Mouse (Mus musculus) lung, embryonic 14.5 days (tissue): ENCODE results near the gene Cox16. TPM values are rescaled to one million over a fixed set of nuclear protein-coding genes. Genes with fewer than 3 reads are reported as not detected.
"Not testable (repeated sequence)": the region's sequence is repeated elsewhere in the genome, so short reads cannot be mapped to it uniquely, and the experiment has no call there.

ENCODE experiments used
- ATAC-seq: fragments of 200-750 bp; cut with Nextera tagmentation; 2 replicates; pipeline ENCODE4 v1.8.0; 2017; ENCODE audit warnings: mild to moderate bottlenecking, moderate TSS enrichment, moderate library complexity; ENCODE audit not compliant: insufficient read depth
- DNase-seq: peaks from one replicate; pipeline ENCODE4 v3.0.0-alpha.2; 2015
- H3K27ac ChIP-seq: fragments of 300-500 bp; sonication (generic); 2 replicates; pipeline ENCODE4 v1.5.1; 2014; ENCODE audit warnings: low read depth, mild to moderate bottlenecking, moderate library complexity
- H3K27me3 ChIP-seq: fragments of 300-500 bp; sonication (generic); 2 replicates; pipeline ENCODE4 v1.6.1; 2014; ENCODE audit warnings: low read length, control low read depth; ENCODE audit not compliant: insufficient read depth
- H3K36me3 ChIP-seq: fragments of 300-500 bp; sonication (generic); 2 replicates; pipeline ENCODE4 v1.6.1; 2014; ENCODE audit warnings: control low read depth; ENCODE audit not compliant: insufficient read depth
- H3K4me1 ChIP-seq: fragments of 300-500 bp; sonication (generic); 2 replicates; pipeline ENCODE4 v1.6.1; 2014; ENCODE audit warnings: antibody characterized with exemption, control low read depth; ENCODE audit not compliant: insufficient read depth
- H3K4me2 ChIP-seq: fragments of 300-500 bp; sonication (generic); 2 replicates; pipeline ENCODE4 v1.6.1; 2014; ENCODE audit warnings: mild to moderate bottlenecking
- H3K4me3 ChIP-seq: fragments of 300-500 bp; sonication (generic); 2 replicates; pipeline ENCODE4 v1.5.1; 2014; ENCODE audit warnings: low read depth, low read length
- H3K9ac ChIP-seq: fragments of 300-500 bp; sonication (generic); 2 replicates; pipeline ENCODE4 v1.6.1; 2014
- H3K9me3 ChIP-seq: fragments of 300-500 bp; sonication (generic); 2 replicates; pipeline ENCODE4 v1.6.1; 2016; ENCODE audit warnings: low read depth, low read length, control low read depth
- CTCF ChIP-seq: IDR thresholded peaks from 2 replicates; pipeline ENCODE4 v1.5.1; 2016; ENCODE audit warnings: antibody characterized with exemption, low read depth
- WGBS: fragments of 180-500 bp; shearing (Covaris S2); extraction: QIAGEN DNeasy Blood & Tissue Kit; methylation state at CpG from one replicate; pipeline ENCODE4 v1.1.7; 2014; 5-methylcytosine and 5-hydroxymethylcytosine counted together
- polyA plus RNA-seq: library from polyadenylated mRNA; unstranded; fragments of >200 nt; fragmentation: Nextera tagmentation; extraction: Ambion mirVana; gene quantifications from 2 replicates; pipeline ENCODE4 v1.2.1, GENCODE M21; 2014

Gene Cox16
- polyA plus RNA-seq, 1 experiment from 2014 or later = 136 TPM

DNA sequence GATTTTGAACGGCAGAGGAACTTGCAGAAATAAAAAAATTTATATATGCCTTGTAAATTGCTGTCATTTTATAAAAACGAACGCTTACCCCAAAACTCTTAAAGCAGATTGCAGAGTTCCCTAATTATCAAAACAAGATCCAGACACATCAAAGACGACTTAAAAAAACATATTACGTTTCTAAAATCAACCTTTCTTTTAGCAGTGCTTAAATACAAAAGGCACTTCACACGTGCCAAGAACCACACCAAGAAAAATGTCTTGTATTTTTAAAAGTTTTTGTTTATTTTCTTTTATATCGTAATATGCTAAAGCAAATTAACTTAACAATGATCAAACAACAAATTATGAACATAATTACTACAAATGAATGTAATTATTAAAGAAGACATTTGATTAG is 715 bp downstream of the Cox16 start:
- 1% methylated on average over 7 of the region's 7 CpGs for WGBS
- Histone ChIP-seq H3K9ac (peak overlapping the region; percentile 73), H3K4me2 (peak overlapping the region; percentile 70), H3K27me3 (no peaks in the 10 kb centered on the region), H3K36me3 (0 out of 2 replicates have a peak, but pooled peaks cover 2% of the 10 kb centered on the region), H3K27ac (peak overlapping the region; percentile 95), H3K9me3 (no peaks in the 10 kb centered on the region), H3K4me3 (peak overlapping the region; percentile 67), H3K4me1 (no peaks in the 10 kb centered on the region)
- DNase-seq (peak; percentile 34), ATAC-seq (no peak)
- TF ChIP-seq CTCF = no peak

DNA sequence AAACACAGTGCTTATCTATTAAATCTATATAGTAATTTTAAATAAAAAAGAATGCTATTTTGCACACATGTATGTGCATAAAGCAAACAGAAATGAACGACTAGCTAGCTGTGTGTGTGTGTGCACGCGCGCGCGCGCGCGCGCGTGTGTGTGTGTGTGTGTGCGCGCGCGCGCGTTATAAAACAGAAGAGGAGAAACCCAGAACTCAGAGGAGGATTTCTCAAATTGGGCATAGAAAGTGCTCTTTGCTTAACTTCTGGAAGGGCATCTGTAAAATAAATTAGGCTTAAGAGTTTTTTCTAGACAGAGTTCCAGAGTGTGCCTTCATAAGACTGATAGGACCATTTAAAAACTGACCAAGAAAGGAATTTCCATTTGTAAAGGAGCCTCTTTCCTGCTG is 1.3 kb downstream of the Cox16 start:
- Histone ChIP-seq H3K9ac (peak overlapping the region; percentile 73), H3K4me1 (no peaks in the 10 kb centered on the region), H3K4me3 (peak overlapping the region; percentile 67), H3K36me3 (0 out of 2 replicates have a peak, but pooled peaks cover 2% of the 10 kb centered on the region), H3K27ac (no peak overlapping the region), H3K27me3 (no peaks in the 10 kb centered on the region), H3K4me2 (peak overlapping the region; percentile 70), H3K9me3 (no peaks in the 10 kb centered on the region)
- DNase-seq (peak; percentile 73), ATAC-seq (no peak)
- WGBS = 29% methylated on average over 17 of the region's 17 CpGs
- TF ChIP-seq CTCF = no peak

DNA sequence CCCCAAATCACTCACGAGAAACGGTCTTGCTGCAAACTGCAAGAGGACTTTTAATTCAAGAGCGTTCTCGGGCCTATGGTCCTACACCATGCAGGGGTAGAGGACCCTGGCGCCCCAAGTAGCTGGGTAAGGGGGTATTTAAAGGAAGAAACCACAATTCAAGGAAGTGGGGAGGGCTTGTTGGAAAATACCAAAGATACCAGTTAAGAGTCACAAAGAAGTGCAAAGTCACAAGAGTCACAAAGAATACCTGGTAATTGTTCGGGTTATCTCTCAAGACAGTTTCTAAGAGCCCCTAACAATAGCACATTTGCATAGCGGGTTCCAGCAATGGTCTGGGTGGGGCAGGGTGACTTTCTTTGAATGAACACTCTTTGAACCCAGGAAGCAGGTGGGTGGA is 25.9 kb downstream of the Cox16 start:
- H3K27ac ChIP-seq, H3K4me3 ChIP-seq, ATAC-seq, H3K4me2 ChIP-seq, H3K36me3 ChIP-seq, H3K9ac ChIP-seq, H3K27me3 ChIP-seq, H3K4me1 ChIP-seq, H3K9me3 ChIP-seq, DNase-seq: not testable (repeated sequence)
- 94% methylated on average over 7 of the region's 7 CpGs for WGBS

DNA sequence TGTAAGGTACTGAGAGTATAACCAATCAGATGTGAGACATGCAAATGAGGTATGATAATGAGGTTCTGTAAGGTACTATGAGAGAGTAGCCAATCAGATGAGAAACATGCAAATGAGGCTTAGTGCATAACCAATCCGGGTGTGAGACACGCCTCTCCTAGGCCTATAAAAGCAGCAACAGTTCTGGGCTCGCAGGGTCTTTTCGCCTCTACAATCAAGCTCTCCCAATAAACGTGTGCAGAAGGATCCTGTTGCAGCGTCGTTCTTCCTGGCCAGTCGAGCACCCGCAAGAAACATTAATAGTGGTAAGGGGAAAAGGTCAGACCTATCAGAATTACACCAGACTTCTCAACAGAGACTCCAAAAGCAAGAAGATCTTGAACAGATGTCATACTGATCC is 45.9 kb downstream of the Cox16 start:
- DNase-seq, H3K4me2 ChIP-seq, H3K9ac ChIP-seq, H3K27ac ChIP-seq, ATAC-seq, H3K4me1 ChIP-seq, H3K36me3 ChIP-seq, H3K9me3 ChIP-seq, H3K4me3 ChIP-seq, H3K27me3 ChIP-seq: not testable (repeated sequence)
- WGBS = 93% methylated on average over 9 of the region's 9 CpGs

DNA sequence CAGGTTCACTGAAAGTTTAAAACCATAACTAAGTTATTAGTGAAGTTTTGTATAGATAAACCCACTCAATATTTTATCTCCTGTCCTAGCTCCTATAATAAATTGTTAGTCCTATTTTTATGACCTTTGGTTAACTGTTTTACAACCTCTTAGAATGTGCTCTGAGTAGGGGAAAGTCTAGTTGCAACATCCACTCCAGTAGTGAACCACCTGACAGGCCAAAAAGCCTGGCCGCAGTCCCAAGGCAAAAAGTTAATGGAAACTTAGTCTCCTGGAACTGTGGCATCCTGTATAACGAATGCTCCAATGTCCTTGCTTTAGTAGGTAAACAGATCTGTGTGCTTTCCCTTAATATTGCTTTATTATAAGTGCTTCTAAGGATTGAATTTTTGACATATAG is 50.1 kb downstream of the Cox16 start:
- H3K4me2 ChIP-seq, H3K9ac ChIP-seq, H3K9me3 ChIP-seq, H3K4me3 ChIP-seq, H3K27me3 ChIP-seq, DNase-seq, H3K36me3 ChIP-seq, ATAC-seq, H3K27ac ChIP-seq, H3K4me1 ChIP-seq: not testable (repeated sequence)
- WGBS = 77% methylated on average over 2 of the region's 2 CpGs

DNA sequence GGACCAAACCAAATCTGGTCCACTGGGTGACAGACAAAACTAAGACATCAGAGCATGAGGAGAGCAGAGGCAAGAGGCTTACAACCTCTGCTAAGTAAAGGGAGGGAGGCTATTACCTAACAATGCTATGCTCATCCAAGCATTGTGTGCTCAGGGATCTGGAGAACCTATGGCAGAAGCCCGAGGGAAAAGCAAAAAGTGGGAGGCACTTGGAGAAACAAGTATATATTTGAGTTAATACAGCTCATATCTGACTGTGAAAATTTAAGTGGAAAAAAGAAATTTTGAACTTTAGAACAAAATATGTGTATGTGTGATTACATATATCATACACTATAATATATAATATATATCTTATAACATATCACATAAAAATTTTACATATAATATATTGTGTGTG is 63.1 kb downstream of the Cox16 start, which contains the start of gene Adam4:
TSS of gene Adam4 (minus strand) at position 101 of the 400 bp plus-strand sequence.
- Histone ChIP-seq H3K4me2 (no peak within 1 kb of the TSS), H3K36me3 (peaks cover 4% of the 10 kb centered on the region; the same call in 1 of the 2 replicates), H3K4me3 (no peak within 1 kb of the TSS), H3K9me3 (no peaks in the 10 kb centered on the region; the same call in 1 of the 2 replicates), H3K27ac (no peak within 1 kb of the TSS), H3K4me1 (no peaks in the 10 kb centered on the region), H3K27me3 (no peaks in the 10 kb centered on the region), H3K9ac (no peak within 1 kb of the TSS)
- WGBS = 91% methylated on average over 1 of the region's 1 CpGs
- ATAC-seq (no peak), DNase-seq (no peak)
- no peak for TF ChIP-seq CTCF

DNA sequence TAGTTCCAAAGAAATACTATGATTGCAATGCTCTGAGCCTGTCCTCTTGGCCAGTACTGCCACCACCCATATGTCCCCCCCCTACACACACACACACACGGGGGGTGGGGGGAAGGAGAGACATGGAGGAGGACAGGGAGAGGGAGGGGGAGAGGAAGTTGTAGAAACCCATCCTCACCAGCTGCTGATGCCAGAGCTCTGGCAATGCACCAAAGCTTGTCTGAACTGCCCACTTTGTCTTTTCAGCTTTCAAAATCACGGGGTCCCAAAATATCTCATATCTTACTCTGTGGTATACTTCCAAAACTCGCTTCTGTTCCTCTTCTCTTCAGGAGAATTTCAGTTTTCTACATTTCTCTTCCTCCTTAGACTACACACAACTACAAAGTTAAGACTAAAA is 71.7 kb downstream of the Cox16 start:
- Histone ChIP-seq H3K27ac (no peak overlapping the region), H3K36me3 (no peaks in the 10 kb centered on the region), H3K9ac (no peak overlapping the region), H3K27me3 (no peaks in the 10 kb centered on the region), H3K4me3 (no peak overlapping the region), H3K4me2 (no peak overlapping the region), H3K4me1 (no peaks in the 10 kb centered on the region), H3K9me3 (no peaks in the 10 kb centered on the region)
- WGBS = 79% methylated on average over 3 of the region's 3 CpGs
- DNase-seq (no peak), ATAC-seq (no peak)
- TF ChIP-seq CTCF = no peak

DNA sequence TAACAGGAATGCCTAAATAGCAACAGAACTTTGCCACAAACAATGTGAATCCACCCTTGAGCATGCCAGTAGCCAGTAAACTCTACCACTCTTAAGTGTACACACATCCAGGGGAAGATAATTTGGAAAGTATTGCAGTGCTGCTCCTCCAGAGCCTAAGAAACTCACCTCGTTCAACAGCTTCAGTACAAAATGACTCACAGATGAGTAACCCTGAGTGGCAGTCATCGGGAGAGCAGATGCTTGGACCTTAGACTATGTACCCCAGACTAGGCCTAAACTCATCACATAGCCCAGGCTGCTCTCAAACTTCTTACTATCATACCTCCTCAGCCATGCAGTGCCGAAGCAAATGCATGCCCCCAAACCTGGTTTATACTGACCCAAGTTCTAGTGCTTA is 76.0 kb downstream of the Cox16 start:
- ATAC-seq = no peak
- Histone ChIP-seq H3K4me3 (no peak overlapping the region), H3K9me3 (no peaks in the 10 kb centered on the region), H3K4me1 (no peaks in the 10 kb centered on the region), H3K27me3 (no peaks in the 10 kb centered on the region), H3K27ac (no peak overlapping the region), H3K4me2 (no peak overlapping the region), H3K36me3 (no peaks in the 10 kb centered on the region), H3K9ac (no peak overlapping the region)
- DNase-seq = no peak
- no peak for TF ChIP-seq CTCF
- 81% methylated on average over 3 of the region's 3 CpGs for WGBS
